In genomic region chr14:19823321-19824142, GRCm38 (mm10) we compare ENCODE assay signal across 8 mouse cellular contexts. TPM values are rescaled to one million over a fixed set of nuclear protein-coding genes. Genes with fewer than 3 reads are reported as not detected.
A peak's percentile ranks its signal among the peaks of the same experiment; 100 is the strongest.
DNase-seq lines count a peak whose midpoint lies in the region; ATAC-seq and TF ChIP-seq lines count a peak whose summit lies in the region.

Rtraf (minus strand) TSS chr14:19823824.

- H3K79me2 ChIP-seq in heart, adult 2 months (replicated peaks; ENCODE audit: control insufficient read depth, insufficient read depth, low read length): no peaks in the 10 kb centered on the region

- TF ChIP-seq EP300 in heart, adult 2 months (IDR thresholded peaks at IDR 0.05; ENCODE audit: insufficient read depth, low read depth, low read length): 0 out of 2 replicates have a peak, but pooled peaks have one; percentile 54

- H3K36me3 ChIP-seq in embryonic facial prominence, embryonic 14.5 days (ENCODE audit: control insufficient read depth, insufficient read depth, low read length): peaks cover 32% of the 10 kb centered on the region
- H3K36me3 ChIP-seq in heart, adult 2 months (ENCODE audit: control insufficient read depth, insufficient read depth, low read length): peaks cover 3% of the 10 kb centered on the region
- H3K36me3 ChIP-seq in limb, embryonic 13.5 days: peaks cover 26% of the 10 kb centered on the region
- H3K36me3 ChIP-seq in midbrain, embryonic 16.5 days (ENCODE audit: control insufficient read depth, insufficient read depth, low read length): peaks cover 14% of the 10 kb centered on the region

- peak within 1 kb of the TSS; percentile 97 for H3K4me3 ChIP-seq in embryonic facial prominence, embryonic 14.5 days (ENCODE audit: low read depth, low read length)
- H3K4me3 ChIP-seq in heart, adult 2 months: peak within 1 kb of the TSS; percentile 83
- peak within 1 kb of the TSS; percentile 97 for H3K4me3 ChIP-seq in limb, embryonic 13.5 days
- peak within 1 kb of the TSS; percentile 97 for H3K4me3 ChIP-seq in midbrain, embryonic 16.5 days (ENCODE audit: low read depth, low read length)

- 0 out of 2 replicates have a peak, but pooled peaks cover 4% of the 10 kb centered on the region for H3K9me3 ChIP-seq in embryonic facial prominence, embryonic 14.5 days (ENCODE audit: control insufficient read depth, low read length)
- H3K9me3 ChIP-seq in limb, embryonic 13.5 days: no peaks in the 10 kb centered on the region
- no peaks in the 10 kb centered on the region for H3K9me3 ChIP-seq in midbrain, embryonic 16.5 days (replicated peaks; ENCODE audit: control insufficient read depth, low read length, poor library complexity, severe bottlenecking)

- TF ChIP-seq CTCF in heart, adult 2 months (IDR thresholded peaks at IDR 0.05): no peak

- peaks cover 5% of the 10 kb centered on the region for H3K4me1 ChIP-seq in embryonic facial prominence, embryonic 14.5 days (ENCODE audit: control insufficient read depth, insufficient read depth, low read length)
- H3K4me1 ChIP-seq in heart, adult 2 months (ENCODE audit: control insufficient read depth, insufficient read depth, low read length): peaks cover 1% of the 10 kb centered on the region
- H3K4me1 ChIP-seq in limb, embryonic 13.5 days: peaks cover 12% of the 10 kb centered on the region
- peaks cover 17% of the 10 kb centered on the region for H3K4me1 ChIP-seq in midbrain, embryonic 16.5 days (ENCODE audit: control insufficient read depth, insufficient read depth, low read length)

- ATAC-seq in embryonic facial prominence, embryonic 14.5 days (ENCODE audit: low read depth): peak; percentile 98
- peak; percentile 99 for ATAC-seq in limb, embryonic 13.5 days (ENCODE audit: low FRiP score, low read depth)
- peak; percentile 98 for ATAC-seq in midbrain, embryonic 16.5 days

- under 1% methylated on average over 73 of the region's 80 CpGs for WGBS in embryonic facial prominence, embryonic 14.5 days
- under 1% methylated on average over 80 of the region's 80 CpGs for WGBS in heart, adult 2 months
- whole genome bisulfite sequencing in limb, embryonic 13.5 days: under 1% methylated on average over 79 of the region's 80 CpGs
- under 1% methylated on average over 78 of the region's 80 CpGs for WGBS in midbrain, embryonic 16.5 days

- peak; percentile 88 for DNase-seq in 3T3-L1 (ENCODE audit: low read depth, low spot score)
- DNase-seq in adrenal gland, postnatal 4 days (ENCODE audit: low spot score in 2 of 2): peak; percentile 76 to 79
- DNase-seq in embryonic facial prominence, embryonic 14.5 days (ENCODE audit: low spot score): peak; percentile 98
- peak; percentile 95 to 96 for DNase-seq in heart, adult 2 months
- peak; percentile 91 for DNase-seq in kidney, adult 8-10 months
- DNase-seq in spleen, postnatal 10 days (ENCODE audit: low spot score in 2 of 2): peak; percentile 92 to 96

- intact Hi-C loops in heart, adult 2 months (cut with DNase I): no loop called here

- peak within 1 kb of the TSS; percentile 82 for H3K27ac ChIP-seq in embryonic facial prominence, embryonic 14.5 days (replicated peaks; ENCODE audit: low read depth, low read length)
- peak within 1 kb of the TSS; percentile 88 for H3K27ac ChIP-seq in heart, adult 2 months
- H3K27ac ChIP-seq in limb, embryonic 13.5 days: peak within 1 kb of the TSS; percentile 66
- H3K27ac ChIP-seq in midbrain, embryonic 16.5 days (ENCODE audit: low read length): peak within 1 kb of the TSS; percentile 83

- H3K9ac ChIP-seq in embryonic facial prominence, embryonic 14.5 days (ENCODE audit: low read depth, low read length): peak within 1 kb of the TSS; percentile 94
- H3K9ac ChIP-seq in heart, adult 2 months (ENCODE audit: low read depth, low read length): peak within 1 kb of the TSS; percentile 93
- peak within 1 kb of the TSS; percentile 91 for H3K9ac ChIP-seq in limb, embryonic 13.5 days
- H3K9ac ChIP-seq in midbrain, embryonic 16.5 days (ENCODE audit: low read depth, low read length): peak within 1 kb of the TSS; percentile 92

- H3K4me2 ChIP-seq in embryonic facial prominence, embryonic 14.5 days (ENCODE audit: low read depth, low read length): peak within 1 kb of the TSS; percentile 85
- H3K4me2 ChIP-seq in limb, embryonic 13.5 days (replicated peaks): peak within 1 kb of the TSS; percentile 66
- peak within 1 kb of the TSS; percentile 88 for H3K4me2 ChIP-seq in midbrain, embryonic 16.5 days (ENCODE audit: low read length)

- H3K27me3 ChIP-seq in embryonic facial prominence, embryonic 14.5 days (replicated peaks; ENCODE audit: control insufficient read depth, insufficient read depth, low read length): no peaks in the 10 kb centered on the region
- H3K27me3 ChIP-seq in heart, adult 2 months (ENCODE audit: control insufficient read depth, insufficient read depth, low read length): no peaks in the 10 kb centered on the region
- no peaks in the 10 kb centered on the region for H3K27me3 ChIP-seq in limb, embryonic 13.5 days
- H3K27me3 ChIP-seq in midbrain, embryonic 16.5 days (ENCODE audit: control insufficient read depth, insufficient read depth, low read depth, low read length): no peaks in the 10 kb centered on the region

- TF ChIP-seq POLR2A in heart, adult 2 months (IDR thresholded peaks at IDR 0.05; ENCODE audit: insufficient read depth, low read depth, low read length): 0 out of 2 replicates have a peak, but pooled peaks have one; percentile 76

RNA-seq across cellular contexts. Expression of gene Rtraf, which starts in this region (rescaled TPM):
- 10 to 100 TPM; 86.2 to 90.3 TPM for total RNA-seq in adrenal gland, postnatal 4 days (2021)
- polyA plus RNA-seq in embryonic facial prominence, embryonic 14.5 days (2014; fragmentation: Nextera tagmentation; extraction: Ambion mirVana): 255 and 258 TPM in 2 replicates
- 10 to 100 TPM; 56.8 to 71.3 TPM for total RNA-seq in heart, adult 2 months (2021)
- 33.1 and 51.0 TPM in 2 replicates for polyA plus RNA-seq in heart, adult 2 months (2012; rRNA removed)
- polyA plus RNA-seq in limb, embryonic 13.5 days (2015; fragmentation: Nextera tagmentation; extraction: Ambion mirVana): 239 and 245 TPM in 2 replicates
- 138 and 143 TPM in 2 replicates for polyA plus RNA-seq in midbrain, embryonic 16.5 days (2015; fragmentation: Nextera tagmentation; extraction: Ambion mirVana)

Comparison
In these comparisons a context has a peak if more than half of its experiments do, and no peak if none do; other contexts are left out.
1. Peak in every context shown above with its lines: DNase-seq, ATAC-seq, H3K4me3 ChIP-seq and H3K27ac ChIP-seq.